Mouse (Mus musculus) midbrain, embryonic 11.5 days (tissue): ENCODE measurements around the gene Pawr. TPM values are rescaled to one million over a fixed set of nuclear protein-coding genes. Genes with fewer than 3 reads are reported as not detected.

Experiments
- ATAC-seq: fragments of 200-750 bp; cut with Nextera tagmentation; 2 replicates; pipeline ENCODE4 v1.8.0; 2017; ENCODE audit warnings: moderate TSS enrichment, moderate library complexity; ENCODE audit not compliant: low FRiP score
- DNase-seq: peaks from one replicate; pipeline ENCODE4 v3.0.0; 2015; ENCODE audit warnings: low spot score; ENCODE audit errors: missing footprints
- H3K27ac ChIP-seq: fragments of 300-500 bp; sonication (generic); 2 replicates; pipeline ENCODE4 v1.5.1; 2014; ENCODE audit warnings: low read depth, low read length
- H3K27me3 ChIP-seq: fragments of 300-500 bp; sonication (generic); 2 replicates; pipeline ENCODE4 v1.6.1; 2014; ENCODE audit warnings: mild to moderate bottlenecking, low read length, moderate library complexity, mixed read lengths; ENCODE audit not compliant: control insufficient read depth, insufficient read depth
- H3K36me3 ChIP-seq: fragments of 300-500 bp; sonication (generic); 2 replicates; pipeline ENCODE4 v1.6.1; 2014; ENCODE audit warnings: mild to moderate bottlenecking, low read length, moderate library complexity, mixed read lengths; ENCODE audit not compliant: control insufficient read depth, insufficient read depth
- H3K4me1 ChIP-seq: fragments of 300-500 bp; sonication (generic); 2 replicates; pipeline ENCODE4 v1.6.1; 2014; ENCODE audit warnings: low read length; ENCODE audit not compliant: control insufficient read depth, insufficient read depth
- H3K4me2 ChIP-seq: fragments of 300-500 bp; sonication (generic); 2 replicates; pipeline ENCODE4 v1.6.1; 2014; ENCODE audit warnings: mild to moderate bottlenecking, moderate library complexity
- H3K4me3 ChIP-seq: fragments of 300-500 bp; sonication (generic); 2 replicates; pipeline ENCODE4 v1.5.1; 2014; ENCODE audit warnings: low read depth, low read length
- H3K9ac ChIP-seq: fragments of 300-500 bp; sonication (generic); 2 replicates; pipeline ENCODE4 v1.6.1; 2014; ENCODE audit warnings: low read length
- H3K9me3 ChIP-seq: fragments of 300-500 bp; sonication (generic); 2 replicates; pipeline ENCODE4 v1.6.1; 2016; ENCODE audit warnings: low read length; ENCODE audit not compliant: control insufficient read depth
- WGBS: fragments of 180-500 bp; shearing (Covaris S2); extraction: QIAGEN DNeasy Blood & Tissue Kit; methylation state at CpG from one replicate; pipeline ENCODE4 v1.1.7; 2014; 5-methylcytosine and 5-hydroxymethylcytosine counted together
- polyA plus RNA-seq: library from polyadenylated mRNA; unstranded; fragments of >200 nt; fragmentation: Nextera tagmentation; extraction: Ambion mirVana; gene quantifications from 2 replicates; pipeline ENCODE4 v1.2.1, GENCODE M21; 2014

The Pawr gene
- polyA plus RNA-seq, 1 experiment from 2014 or later = 14.4 TPM

- 91% methylated on average over 12 of the region's 12 CpGs for WGBS
- Histone ChIP-seq H3K9ac (no peak overlapping the region), H3K4me3 (no peak overlapping the region), H3K27ac (no peak overlapping the region), H3K27me3 (no peaks in the 10 kb centered on the region), H3K9me3 (no peaks in the 10 kb centered on the region), H3K4me2 (no peak overlapping the region), H3K4me1 (no peaks in the 10 kb centered on the region), H3K36me3 (no peaks in the 10 kb centered on the region)
- DNase-seq = no peak
- no peak for ATAC-seq
Observed at GRCm38 (mm10) chr10:108291688-108292471, 40.0 kb upstream of the Pawr start.

- H3K9me3 ChIP-seq = no peaks in the 10 kb centered on the region
- ATAC-seq = no peak
Observed at GRCm38 (mm10) chr10:108292651-108293050, 39.3 kb upstream of the Pawr start.

GRCm38 (mm10) chr10:108293620-108294195 is 38.2 kb upstream of the Pawr start:
- Histone ChIP-seq H3K4me2 (no peak overlapping the region), H3K27me3 (no peaks in the 10 kb centered on the region), H3K9me3 (no peaks in the 10 kb centered on the region), H3K4me1 (no peaks in the 10 kb centered on the region), H3K36me3 (no peaks in the 10 kb centered on the region), H3K4me3 (no peak overlapping the region), H3K9ac (no peak overlapping the region), H3K27ac (no peak overlapping the region)
- 93% methylated on average over 16 of the region's 16 CpGs for WGBS
- ATAC-seq (no peak), DNase-seq (no peak)

More at GRCm38 (mm10) chr10:108292651-108293050, 39.3 kb upstream of the Pawr start:
- H3K4me1 ChIP-seq = no peaks in the 10 kb centered on the region
- no peak for DNase-seq
- WGBS = 91% methylated on average over 4 of the region's 4 CpGs
- no peak overlapping the region for H3K4me3 ChIP-seq
- no peak overlapping the region for H3K4me2 ChIP-seq
- H3K36me3 ChIP-seq = no peaks in the 10 kb centered on the region
- no peak overlapping the region for H3K9ac ChIP-seq
- no peaks in the 10 kb centered on the region for H3K27me3 ChIP-seq
- H3K27ac ChIP-seq = no peak overlapping the region

GRCm38 (mm10) chr10:108294766-108295165 is 37.2 kb upstream of the Pawr start:
- no peak overlapping the region for H3K4me3 ChIP-seq

GRCm38 (mm10) chr10:108296446-108296845 is 35.5 kb upstream of the Pawr start:
- no peak for ATAC-seq
- DNase-seq = no peak
- Histone ChIP-seq H3K4me2 (no peak overlapping the region), H3K27ac (no peak overlapping the region), H3K36me3 (no peaks in the 10 kb centered on the region), H3K4me1 (no peaks in the 10 kb centered on the region), H3K9ac (no peak overlapping the region), H3K4me3 (no peak overlapping the region), H3K9me3 (no peaks in the 10 kb centered on the region), H3K27me3 (no peaks in the 10 kb centered on the region)
- 92% methylated on average over 7 of the region's 7 CpGs for WGBS

More at GRCm38 (mm10) chr10:108294766-108295165, 37.2 kb upstream of the Pawr start:
- Histone ChIP-seq H3K4me1 (no peaks in the 10 kb centered on the region), H3K9me3 (no peaks in the 10 kb centered on the region), H3K36me3 (no peaks in the 10 kb centered on the region), H3K27me3 (no peaks in the 10 kb centered on the region), H3K4me2 (no peak overlapping the region), H3K27ac (no peak overlapping the region), H3K9ac (no peak overlapping the region)
- WGBS = 88% methylated on average over 7 of the region's 7 CpGs
- DNase-seq = no peak
- no peak for ATAC-seq

GRCm38 (mm10) chr10:108298261-108298660 is 33.7 kb upstream of the Pawr start:
- no peak overlapping the region for H3K9ac ChIP-seq
- DNase-seq (no peak), ATAC-seq (no peak)
- H3K27ac ChIP-seq = no peak overlapping the region
- WGBS = 95% methylated on average over 13 of the region's 13 CpGs
- no peaks in the 10 kb centered on the region for H3K9me3 ChIP-seq
- no peaks in the 10 kb centered on the region for H3K4me1 ChIP-seq
- H3K4me2 ChIP-seq = no peak overlapping the region
- H3K36me3 ChIP-seq = no peaks in the 10 kb centered on the region
- no peak overlapping the region for H3K4me3 ChIP-seq
- H3K27me3 ChIP-seq = no peaks in the 10 kb centered on the region

- Histone ChIP-seq H3K36me3 (no peaks in the 10 kb centered on the region), H3K4me3 (no peak overlapping the region)
- WGBS = 84% methylated on average over 16 of the region's 17 CpGs
Observed at GRCm38 (mm10) chr10:108298841-108299545, 32.9 kb upstream of the Pawr start.

GRCm38 (mm10) chr10:108299828-108300227 is 32.1 kb upstream of the Pawr start:
- Histone ChIP-seq H3K4me2 (no peak overlapping the region), H3K4me1 (no peaks in the 10 kb centered on the region)

More at GRCm38 (mm10) chr10:108298841-108299545, 32.9 kb upstream of the Pawr start:
- H3K9ac ChIP-seq = no peak overlapping the region
- no peak overlapping the region for H3K27ac ChIP-seq
- H3K4me1 ChIP-seq = no peaks in the 10 kb centered on the region
- H3K4me2 ChIP-seq = no peak overlapping the region
- no peaks in the 10 kb centered on the region for H3K27me3 ChIP-seq
- ATAC-seq = no peak
- DNase-seq = no peak
- no peaks in the 10 kb centered on the region for H3K9me3 ChIP-seq

GRCm38 (mm10) chr10:108300843-108301242 is 31.1 kb upstream of the Pawr start:
- Histone ChIP-seq H3K9me3 (no peaks in the 10 kb centered on the region), H3K9ac (no peak overlapping the region), H3K4me3 (no peak overlapping the region), H3K4me1 (no peaks in the 10 kb centered on the region), H3K4me2 (peak overlapping the region; percentile 30; the same call in 1 of the 2 replicates), H3K36me3 (no peaks in the 10 kb centered on the region), H3K27ac (no peak overlapping the region), H3K27me3 (no peaks in the 10 kb centered on the region)
- DNase-seq (peak; percentile 98), ATAC-seq (peak; percentile 83)
- 17% methylated on average over 19 of the region's 19 CpGs for WGBS

More at GRCm38 (mm10) chr10:108299828-108300227, 32.1 kb upstream of the Pawr start:
- DNase-seq = no peak
- no peak overlapping the region for H3K9ac ChIP-seq
- ATAC-seq = no peak
- WGBS = 85% methylated on average over 11 of the region's 11 CpGs
- H3K27me3 ChIP-seq = no peaks in the 10 kb centered on the region
- no peaks in the 10 kb centered on the region for H3K9me3 ChIP-seq
- H3K36me3 ChIP-seq = no peaks in the 10 kb centered on the region
- no peak overlapping the region for H3K27ac ChIP-seq
- H3K4me3 ChIP-seq = no peak overlapping the region
